Mouse (Mus musculus) kidney, embryonic 14.5 days (tissue): ENCODE results near the gene Ehhadh. TPM values are rescaled to one million over a fixed set of nuclear protein-coding genes. Genes with fewer than 3 reads are reported as not detected.
A peak's percentile ranks its signal among the peaks of the same experiment; 100 is the strongest.

Experiments used
- ATAC-seq: fragments of 200-750 bp; cut with Nextera tagmentation; 2 replicates; pipeline ENCODE4 v1.8.0; 2017; ENCODE audit warnings: moderate number of reproducible peaks, mild to moderate bottlenecking, moderate TSS enrichment, moderate library complexity; ENCODE audit not compliant: low FRiP score, low TSS enrichment
- H3K27ac ChIP-seq: fragments of 300-500 bp; sonication (generic); 2 replicates; pipeline ENCODE4 v1.5.1; 2014; ENCODE audit warnings: low read depth, mild to moderate bottlenecking, low read length, moderate library complexity, mixed read lengths
- H3K27me3 ChIP-seq: fragments of 300-500 bp; sonication (generic); 2 replicates; pipeline ENCODE4 v1.6.1; 2014; ENCODE audit warnings: mild to moderate bottlenecking, low read length; ENCODE audit not compliant: control insufficient read depth, insufficient read depth
- H3K36me3 ChIP-seq: fragments of 300-500 bp; sonication (generic); 2 replicates; pipeline ENCODE4 v1.6.1; 2014; ENCODE audit warnings: low read length, mixed read lengths; ENCODE audit not compliant: control insufficient read depth, insufficient read depth
- H3K4me1 ChIP-seq: fragments of 300-500 bp; sonication (generic); 2 replicates; pipeline ENCODE4 v1.6.1; 2014; ENCODE audit warnings: low read length, mixed read lengths; ENCODE audit not compliant: control insufficient read depth, insufficient read depth
- H3K4me2 ChIP-seq: fragments of 300-500 bp; sonication (generic); replicated peaks from 2 replicates; pipeline ENCODE4 v1.6.1; 2014; ENCODE audit warnings: low read depth, mild to moderate bottlenecking, low read length
- H3K4me3 ChIP-seq: fragments of 300-500 bp; sonication (generic); 2 replicates; pipeline ENCODE4 v1.5.1; 2014; ENCODE audit warnings: mild to moderate bottlenecking, low read length
- H3K9ac ChIP-seq: fragments of 300-500 bp; sonication (generic); 2 replicates; pipeline ENCODE4 v1.6.1; 2014; ENCODE audit warnings: low read depth, mild to moderate bottlenecking, low read length, moderate library complexity
- H3K9me3 ChIP-seq: fragments of 300-500 bp; sonication (generic); 2 replicates; pipeline ENCODE4 v1.6.1; 2016; ENCODE audit warnings: low read length; ENCODE audit not compliant: control insufficient read depth
- WGBS: fragments of 180-500 bp; shearing (Covaris S2); extraction: QIAGEN DNeasy Blood & Tissue Kit; methylation state at CpG from one replicate; pipeline ENCODE4 v1.1.7; 2014; 5-methylcytosine and 5-hydroxymethylcytosine counted together
- polyA plus RNA-seq: library from polyadenylated mRNA; unstranded; fragments of >200 nt; fragmentation: Nextera tagmentation; extraction: Ambion mirVana; gene quantifications from 2 replicates; pipeline ENCODE4 v1.2.1, GENCODE M21; 2014

Ehhadh gene
- polyA plus RNA-seq, 1 experiment from 2014 or later, result 1.9 TPM

- WGBS, result 50% methylated on average over 3 of the region's 3 CpGs
- Histone ChIP-seq H3K4me3 (peak overlapping the region; percentile 11; the same call in 1 of the 2 replicates), H3K27me3 (no peaks in the 10 kb centered on the region), H3K4me2 (peak overlapping the region; percentile 10; the same call in 1 of the 2 replicates), H3K36me3 (no peaks in the 10 kb centered on the region), H3K9me3 (no peaks in the 10 kb centered on the region), H3K9ac (no peak overlapping the region), H3K4me1 (no peaks in the 10 kb centered on the region), H3K27ac (no peak overlapping the region)
- no peak for ATAC-seq
Observed at GRCm38 (mm10) chr16:21778293-21778866, 9.2 kb downstream of the Ehhadh start.

- no peak for ATAC-seq
- Histone ChIP-seq H3K9me3 (no peaks in the 10 kb centered on the region), H3K4me3 (no peak overlapping the region), H3K27ac (no peak overlapping the region), H3K4me1 (no peaks in the 10 kb centered on the region), H3K36me3 (no peaks in the 10 kb centered on the region), H3K9ac (no peak overlapping the region), H3K4me2 (no peak overlapping the region), H3K27me3 (no peaks in the 10 kb centered on the region)
- 89% methylated on average over 4 of the region's 4 CpGs for WGBS
Observed at GRCm38 (mm10) chr16:21774725-21775124, 12.9 kb downstream of the Ehhadh start.

GRCm38 (mm10) chr16:21769667-21770066, 17.9 kb downstream of the Ehhadh start:
- no peak for ATAC-seq
- H3K9me3 ChIP-seq, result no peaks in the 10 kb centered on the region
- H3K36me3 ChIP-seq, result no peaks in the 10 kb centered on the region
- no peak overlapping the region for H3K4me3 ChIP-seq
- WGBS, result 67% methylated on average over 5 of the region's 5 CpGs
- H3K4me2 ChIP-seq, result no peak overlapping the region
- no peak overlapping the region for H3K9ac ChIP-seq
- H3K4me1 ChIP-seq, result no peaks in the 10 kb centered on the region
- H3K27ac ChIP-seq, result no peak overlapping the region
- H3K27me3 ChIP-seq, result no peaks in the 10 kb centered on the region

GRCm38 (mm10) chr16:21768255-21768654, 19.4 kb downstream of the Ehhadh start:
- Histone ChIP-seq H3K27me3 (no peaks in the 10 kb centered on the region), H3K9ac (no peak overlapping the region), H3K9me3 (no peaks in the 10 kb centered on the region), H3K36me3 (no peaks in the 10 kb centered on the region), H3K4me2 (no peak overlapping the region), H3K4me1 (no peaks in the 10 kb centered on the region), H3K27ac (no peak overlapping the region), H3K4me3 (no peak overlapping the region)
- 77% methylated on average over 3 of the region's 3 CpGs for WGBS
- no peak for ATAC-seq

GRCm38 (mm10) chr16:21758447-21758846, 29.2 kb downstream of the Ehhadh start:
- Histone ChIP-seq H3K4me1 (no peaks in the 10 kb centered on the region), H3K27ac (no peak overlapping the region), H3K9me3 (no peaks in the 10 kb centered on the region), H3K27me3 (no peaks in the 10 kb centered on the region), H3K4me3 (no peak overlapping the region), H3K36me3 (no peaks in the 10 kb centered on the region), H3K4me2 (no peak overlapping the region), H3K9ac (no peak overlapping the region)
- ATAC-seq, result no peak
- WGBS, result 91% methylated on average over 1 of the region's 1 CpGs

- Histone ChIP-seq H3K4me2 (no peak overlapping the region), H3K4me3 (no peak overlapping the region), H3K27ac (no peak overlapping the region), H3K4me1 (no peaks in the 10 kb centered on the region), H3K9me3 (no peaks in the 10 kb centered on the region), H3K36me3 (no peaks in the 10 kb centered on the region), H3K9ac (no peak overlapping the region), H3K27me3 (no peaks in the 10 kb centered on the region)
- WGBS, result 87% methylated on average over 6 of the region's 6 CpGs
- no peak for ATAC-seq
Observed at GRCm38 (mm10) chr16:21743401-21743800, 44.2 kb downstream of the Ehhadh start.

GRCm38 (mm10) chr16:21742898-21743297, 44.7 kb downstream of the Ehhadh start:
- WGBS, result 87% methylated on average over 5 of the region's 5 CpGs
- no peak overlapping the region for H3K4me3 ChIP-seq
- no peak overlapping the region for H3K27ac ChIP-seq
- ATAC-seq, result no peak
- H3K9me3 ChIP-seq, result no peaks in the 10 kb centered on the region
- no peak overlapping the region for H3K9ac ChIP-seq
- no peaks in the 10 kb centered on the region for H3K4me1 ChIP-seq
- H3K36me3 ChIP-seq, result no peaks in the 10 kb centered on the region
- H3K27me3 ChIP-seq, result no peaks in the 10 kb centered on the region
- no peak overlapping the region for H3K4me2 ChIP-seq

- no peak overlapping the region for H3K4me2 ChIP-seq
- 84% methylated on average over 5 of the region's 5 CpGs for WGBS
Observed at GRCm38 (mm10) chr16:21742191-21742870, 45.3 kb downstream of the Ehhadh start.

GRCm38 (mm10) chr16:21741542-21741941, 46.1 kb downstream of the Ehhadh start:
- H3K4me2 ChIP-seq, result no peak overlapping the region
- no peak for ATAC-seq
- no peaks in the 10 kb centered on the region for H3K36me3 ChIP-seq
- no peak overlapping the region for H3K9ac ChIP-seq
- WGBS, result 86% methylated on average over 3 of the region's 3 CpGs
- H3K27me3 ChIP-seq, result no peaks in the 10 kb centered on the region
- H3K4me3 ChIP-seq, result no peak overlapping the region
- no peaks in the 10 kb centered on the region for H3K4me1 ChIP-seq
- no peak overlapping the region for H3K27ac ChIP-seq
- no peaks in the 10 kb centered on the region for H3K9me3 ChIP-seq

More at GRCm38 (mm10) chr16:21742191-21742870, 45.3 kb downstream of the Ehhadh start:
- Histone ChIP-seq H3K9me3 (no peaks in the 10 kb centered on the region), H3K36me3 (no peaks in the 10 kb centered on the region), H3K4me1 (no peaks in the 10 kb centered on the region), H3K27ac (no peak overlapping the region), H3K9ac (no peak overlapping the region), H3K4me3 (no peak overlapping the region), H3K27me3 (no peaks in the 10 kb centered on the region)
- ATAC-seq, result no peak
